Mouse (Mus musculus) midbrain, postnatal 0 days (tissue): ENCODE measurements at regions not wholly inside any gene's neighbourhood (a gene's known extent, or its start where the extent isn't known, plus 50 kb on each side); places are given as distances from the start of the nearest gene placed in this dataset.

Experiments used
- ATAC-seq: fragments of 200-750 bp; cut with Nextera tagmentation; 2 replicates; pipeline ENCODE4 v1.8.0; 2017; ENCODE audit warnings: moderate number of reproducible peaks, mild to moderate bottlenecking, moderate TSS enrichment, moderate library complexity; ENCODE audit not compliant: low FRiP score
- DNase-seq: peaks from one replicate; pipeline ENCODE4 v3.0.0-alpha.2; 2015; ENCODE audit warnings: low spot score
- H3K27ac ChIP-seq: fragments of 300-500 bp; sonication (generic); 2 replicates; pipeline ENCODE4 v1.5.1; 2014; ENCODE audit warnings: low read depth, mild to moderate bottlenecking, low read length, mixed read lengths
- H3K27me3 ChIP-seq: fragments of 300-500 bp; sonication (generic); 2 replicates; pipeline ENCODE4 v1.6.1; 2014; ENCODE audit warnings: low read length, control low read depth, mixed read lengths; ENCODE audit not compliant: insufficient read depth
- H3K36me3 ChIP-seq: fragments of 300-500 bp; sonication (generic); 2 replicates; pipeline ENCODE4 v1.6.1; 2014; ENCODE audit warnings: low read length, control low read depth, mixed read lengths; ENCODE audit not compliant: insufficient read depth
- H3K4me1 ChIP-seq: fragments of 300-500 bp; sonication (generic); 2 replicates; pipeline ENCODE4 v1.6.1; 2014; ENCODE audit warnings: mild to moderate bottlenecking, control low read depth, antibody characterized with exemption, low read length, mixed read lengths; ENCODE audit not compliant: insufficient read depth
- H3K4me2 ChIP-seq: fragments of 300-500 bp; sonication (generic); 2 replicates; pipeline ENCODE4 v1.6.1; 2014; ENCODE audit warnings: low read depth, mild to moderate bottlenecking, low read length, mixed read lengths; ENCODE audit not compliant: poor library complexity, severe bottlenecking
- H3K4me3 ChIP-seq: fragments of 300-500 bp; sonication (generic); 2 replicates; pipeline ENCODE4 v1.5.1; 2014; ENCODE audit warnings: low read depth, mild to moderate bottlenecking, low read length, moderate library complexity
- H3K9ac ChIP-seq: fragments of 300-500 bp; sonication (generic); replicated peaks from 2 replicates; pipeline ENCODE4 v1.6.1; 2014; ENCODE audit warnings: mild to moderate bottlenecking, low read length, moderate library complexity, mixed read lengths; ENCODE audit not compliant: poor library complexity, severe bottlenecking
- H3K9me3 ChIP-seq: fragments of 300-500 bp; sonication (generic); 2 replicates; pipeline ENCODE4 v1.6.1; 2016; ENCODE audit warnings: low read length, control low read depth
- CTCF ChIP-seq: IDR thresholded peaks from 2 replicates; pipeline ENCODE4 v1.5.1; 2016; ENCODE audit warnings: antibody characterized with exemption, mild to moderate bottlenecking
- WGBS: fragments of 180-500 bp; shearing (Covaris S2); extraction: QIAGEN DNeasy Blood & Tissue Kit; methylation state at CpG from one replicate; pipeline ENCODE4 v1.1.7; 2014; 5-methylcytosine and 5-hydroxymethylcytosine counted together

- Histone ChIP-seq H3K9me3 (no peaks in the 10 kb centered on the region), H3K4me2 (no peak overlapping the region), H3K36me3 (no peaks in the 10 kb centered on the region), H3K4me1 (no peaks in the 10 kb centered on the region), H3K27ac (no peak overlapping the region), H3K4me3 (no peak overlapping the region), H3K9ac (no peak overlapping the region), H3K27me3 (no peaks in the 10 kb centered on the region)
- ATAC-seq (no peak), DNase-seq (no peak)
- WGBS: 74% methylated on average over 10 of the region's 10 CpGs
- TF ChIP-seq CTCF: no peak
These were observed 113.1 kb upstream of the Ptpn1 start for GRCm38 (mm10) chr2:167818799-167819198.

DNA sequence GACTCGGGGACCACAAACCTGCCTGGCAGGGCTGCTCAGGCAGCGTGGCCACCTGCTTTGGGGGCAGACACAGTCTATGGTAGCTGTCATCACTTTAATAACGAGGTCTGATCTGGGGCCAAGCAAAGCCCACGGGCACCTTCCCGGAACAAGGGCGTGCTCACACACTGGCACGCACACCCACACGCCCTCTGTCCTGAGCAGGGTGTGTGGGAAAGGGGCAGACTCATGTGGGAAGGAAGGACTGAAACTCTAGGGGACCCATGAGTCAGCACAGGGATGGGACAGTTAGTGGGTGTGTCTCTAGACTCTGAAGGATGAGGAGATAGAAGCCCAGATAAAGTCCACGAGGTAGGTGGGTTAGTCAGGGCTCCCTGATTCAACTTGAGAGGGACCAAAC lies 114.8 kb upstream of the Ptpn1 start:
- DNase-seq: no peak
- no peaks in the 10 kb centered on the region for H3K4me1 ChIP-seq
- 78% methylated on average over 9 of the region's 9 CpGs for WGBS

GRCm38 (mm10) chr2:167815123-167815522 lies 116.7 kb upstream of the Ptpn1 start:
- no peak for ATAC-seq
- DNase-seq: no peak
- no peak overlapping the region for H3K4me2 ChIP-seq

More for the DNA sequence above, 114.8 kb upstream of the Ptpn1 start:
- Histone ChIP-seq H3K4me2 (no peak overlapping the region), H3K36me3 (no peaks in the 10 kb centered on the region), H3K9ac (no peak overlapping the region), H3K27ac (no peak overlapping the region), H3K4me3 (no peak overlapping the region), H3K9me3 (no peaks in the 10 kb centered on the region), H3K27me3 (no peaks in the 10 kb centered on the region)
- no peak for TF ChIP-seq CTCF
- no peak for ATAC-seq

DNA sequence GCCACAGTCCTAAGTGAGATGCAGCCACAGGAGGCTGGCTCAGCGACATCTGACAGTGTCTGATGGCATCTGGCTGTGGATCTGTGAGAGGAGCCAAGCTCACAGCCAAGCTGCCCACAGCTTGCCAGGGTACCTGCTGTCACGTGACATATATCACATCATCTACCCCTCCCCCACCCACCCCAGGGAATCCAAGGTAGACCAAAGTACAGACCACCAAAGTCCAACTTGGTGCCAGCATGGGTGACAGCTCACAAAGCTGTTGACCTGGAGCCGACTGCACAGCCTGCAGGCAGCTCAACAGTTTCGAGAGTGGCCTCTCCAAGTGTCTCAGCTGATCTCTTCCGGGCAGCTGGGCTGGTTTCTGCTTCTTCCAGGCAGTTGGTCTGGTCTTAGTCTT lies 119.6 kb upstream of the Tmem189 start:
- Histone ChIP-seq H3K36me3 (no peaks in the 10 kb centered on the region), H3K9ac (no peak overlapping the region), H3K9me3 (no peaks in the 10 kb centered on the region), H3K4me2 (no peak overlapping the region), H3K27ac (no peak overlapping the region), H3K4me1 (no peaks in the 10 kb centered on the region), H3K4me3 (no peak overlapping the region), H3K27me3 (no peaks in the 10 kb centered on the region)
- ATAC-seq (no peak), DNase-seq (no peak)
- WGBS: 90% methylated on average over 5 of the region's 5 CpGs
- TF ChIP-seq CTCF: no peak

More at GRCm38 (mm10) chr2:167815123-167815522, 116.7 kb upstream of the Ptpn1 start:
- no peaks in the 10 kb centered on the region for H3K36me3 ChIP-seq
- H3K9me3 ChIP-seq: no peaks in the 10 kb centered on the region
- H3K27me3 ChIP-seq: no peaks in the 10 kb centered on the region
- H3K27ac ChIP-seq: no peak overlapping the region
- no peak overlapping the region for H3K9ac ChIP-seq
- 85% methylated on average over 10 of the region's 10 CpGs for WGBS
- no peaks in the 10 kb centered on the region for H3K4me1 ChIP-seq
- no peak for TF ChIP-seq CTCF
- no peak overlapping the region for H3K4me3 ChIP-seq

- H3K9ac ChIP-seq: no peak overlapping the region
- no peak for TF ChIP-seq CTCF
- no peak overlapping the region for H3K27ac ChIP-seq
- H3K4me3 ChIP-seq: no peak overlapping the region
- no peaks in the 10 kb centered on the region for H3K27me3 ChIP-seq
- no peaks in the 10 kb centered on the region for H3K36me3 ChIP-seq
- 84% methylated on average over 15 of the region's 15 CpGs for WGBS
- no peaks in the 10 kb centered on the region for H3K9me3 ChIP-seq
- H3K4me1 ChIP-seq: no peaks in the 10 kb centered on the region
- H3K4me2 ChIP-seq: no peak overlapping the region
- ATAC-seq: no peak
- DNase-seq: no peak
These were observed 116.1 kb upstream of the Tmem189 start for GRCm38 (mm10) chr2:167805629-167806304.

DNA sequence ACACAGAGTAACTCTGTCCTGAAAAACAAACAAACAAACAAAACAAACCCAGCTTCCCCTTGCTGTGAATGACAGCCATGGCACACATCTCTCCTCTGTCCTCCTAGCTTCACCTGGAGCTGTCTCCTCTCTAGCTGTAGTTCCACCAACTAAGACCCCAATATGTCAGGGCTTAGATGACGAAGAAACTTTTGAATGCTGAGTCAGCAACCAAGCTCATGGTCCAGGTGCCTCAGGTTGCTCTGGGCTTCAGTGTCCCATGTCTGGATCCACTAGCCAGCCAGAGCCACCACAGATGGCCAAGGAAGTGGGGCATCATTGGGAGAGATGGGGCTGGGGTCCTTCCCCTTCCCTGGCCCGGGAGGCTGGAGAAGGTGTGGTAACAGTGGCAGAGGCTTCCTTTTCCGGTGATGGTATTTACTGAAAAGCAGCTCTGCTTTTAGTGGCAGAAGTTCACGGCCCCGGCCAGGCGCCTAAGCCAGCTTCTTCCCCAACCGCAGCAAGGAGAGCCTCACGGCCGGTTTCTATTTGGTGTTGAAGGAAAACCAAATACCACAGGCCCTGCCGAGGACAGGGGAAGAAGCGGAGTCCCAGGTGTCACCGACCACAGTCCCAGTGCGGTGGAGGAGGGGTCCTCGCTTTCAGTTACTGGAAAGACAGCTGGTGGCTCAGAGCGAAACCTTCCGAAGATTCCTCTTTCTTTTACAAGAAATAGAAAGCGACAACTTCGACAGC lies 115.0 kb upstream of the Tmem189 start:
- no peak overlapping the region for H3K9ac ChIP-seq
- H3K4me1 ChIP-seq: no peaks in the 10 kb centered on the region
- ATAC-seq: no peak
- no peak overlapping the region for H3K4me3 ChIP-seq
- DNase-seq: no peak
- WGBS: 74% methylated on average over 18 of the region's 18 CpGs
- no peaks in the 10 kb centered on the region for H3K9me3 ChIP-seq
- TF ChIP-seq CTCF: no peak
- H3K27me3 ChIP-seq: no peaks in the 10 kb centered on the region
- H3K27ac ChIP-seq: no peak overlapping the region
- no peak overlapping the region for H3K4me2 ChIP-seq
- H3K36me3 ChIP-seq: no peaks in the 10 kb centered on the region
